Mouse (Mus musculus): ENCODE measurements around the gene Kcna5. TPM values are rescaled to one million over a fixed set of nuclear protein-coding genes. Genes with fewer than 3 reads are reported as not detected.

Gene Kcna5
- polyA plus RNA-seq, 1 experiment from 2014 or later: 2.8 TPM

- H3K4me1 ChIP-seq (replicated peaks; ENCODE audit: control insufficient read depth, insufficient read depth, low read length): no peaks in the 10 kb centered on the region
- no peak overlapping the region for H3K27ac ChIP-seq (ENCODE audit: low read length)
- H3K4me3 ChIP-seq (ENCODE audit: low read length): no peak overlapping the region
- no peak overlapping the region for H3K4me2 ChIP-seq (ENCODE audit: low read depth, low read length)
- 79% methylated on average over 14 of the region's 14 CpGs for WGBS
- no peak overlapping the region for H3K9ac ChIP-seq (ENCODE audit: low read length)
- H3K27me3 ChIP-seq (ENCODE audit: control insufficient read depth, insufficient read depth, low read depth, low read length): no peaks in the 10 kb centered on the region
- no peaks in the 10 kb centered on the region for H3K36me3 ChIP-seq (ENCODE audit: control insufficient read depth, insufficient read depth, low read length)
- no peak for ATAC-seq (ENCODE audit: low read depth)
- H3K9me3 ChIP-seq (ENCODE audit: control insufficient read depth, low read length): no peaks in the 10 kb centered on the region
Measured at GRCm38 (mm10) chr6:126568046-126568830, 33.0 kb upstream of the Kcna5 start.

GRCm38 (mm10) chr6:126567326-126567725 is 32.1 kb upstream of the Kcna5 start:
- ATAC-seq (ENCODE audit: low read depth): no peak
- Histone ChIP-seq H3K36me3 (ENCODE audit: control insufficient read depth, insufficient read depth, low read length) (no peaks in the 10 kb centered on the region), H3K27me3 (ENCODE audit: control insufficient read depth, insufficient read depth, low read depth, low read length) (no peaks in the 10 kb centered on the region), H3K27ac (ENCODE audit: low read length) (no peak overlapping the region), H3K4me3 (ENCODE audit: low read length) (no peak overlapping the region), H3K9ac (ENCODE audit: low read length) (no peak overlapping the region), H3K9me3 (ENCODE audit: control insufficient read depth, low read length) (no peaks in the 10 kb centered on the region), H3K4me1 (replicated peaks; ENCODE audit: control insufficient read depth, insufficient read depth, low read length) (no peaks in the 10 kb centered on the region), H3K4me2 (ENCODE audit: low read depth, low read length) (no peak overlapping the region)
- WGBS: 88% methylated on average over 9 of the region's 9 CpGs

GRCm38 (mm10) chr6:126564376-126564775 is 29.2 kb upstream of the Kcna5 start:
- Histone ChIP-seq H3K9ac (ENCODE audit: low read length) (no peak overlapping the region), H3K4me1 (replicated peaks; ENCODE audit: control insufficient read depth, insufficient read depth, low read length) (peaks cover 4% of the 10 kb centered on the region; the same call in 1 of the 2 replicates), H3K27me3 (ENCODE audit: control insufficient read depth, insufficient read depth, low read depth, low read length) (no peaks in the 10 kb centered on the region), H3K9me3 (ENCODE audit: control insufficient read depth, low read length) (no peaks in the 10 kb centered on the region), H3K27ac (ENCODE audit: low read length) (no peak overlapping the region), H3K4me3 (ENCODE audit: low read length) (no peak overlapping the region), H3K36me3 (ENCODE audit: control insufficient read depth, insufficient read depth, low read length) (no peaks in the 10 kb centered on the region), H3K4me2 (ENCODE audit: low read depth, low read length) (no peak overlapping the region)
- ATAC-seq (ENCODE audit: low read depth): no peak
- 52% methylated on average over 6 of the region's 6 CpGs for WGBS

- H3K9ac ChIP-seq (ENCODE audit: low read length): no peak overlapping the region
- no peaks in the 10 kb centered on the region for H3K9me3 ChIP-seq (ENCODE audit: control insufficient read depth, low read length)
- H3K27me3 ChIP-seq (ENCODE audit: control insufficient read depth, insufficient read depth, low read depth, low read length): no peaks in the 10 kb centered on the region
- no peak overlapping the region for H3K4me2 ChIP-seq (ENCODE audit: low read depth, low read length)
- ATAC-seq (ENCODE audit: low read depth): no peak
- 17% methylated on average over 7 of the region's 7 CpGs for WGBS
- no peak overlapping the region for H3K4me3 ChIP-seq (ENCODE audit: low read length)
- peaks cover 4% of the 10 kb centered on the region; the same call in 1 of the 2 replicates for H3K4me1 ChIP-seq (replicated peaks; ENCODE audit: control insufficient read depth, insufficient read depth, low read length)
- H3K36me3 ChIP-seq (ENCODE audit: control insufficient read depth, insufficient read depth, low read length): no peaks in the 10 kb centered on the region
- H3K27ac ChIP-seq (ENCODE audit: low read length): no peak overlapping the region
Measured at GRCm38 (mm10) chr6:126563898-126564297, 28.7 kb upstream of the Kcna5 start.

GRCm38 (mm10) chr6:126561702-126562101 is 26.5 kb upstream of the Kcna5 start:
- H3K9me3 ChIP-seq (ENCODE audit: control insufficient read depth, low read length): no peaks in the 10 kb centered on the region
- no peak overlapping the region for H3K27ac ChIP-seq (ENCODE audit: low read length)
- no peak overlapping the region for H3K9ac ChIP-seq (ENCODE audit: low read length)
- 20% methylated on average over 4 of the region's 4 CpGs for WGBS
- no peak overlapping the region for H3K4me3 ChIP-seq (ENCODE audit: low read length)
- H3K4me1 ChIP-seq (replicated peaks; ENCODE audit: control insufficient read depth, insufficient read depth, low read length): peaks cover 4% of the 10 kb centered on the region; the same call in 1 of the 2 replicates
- ATAC-seq (ENCODE audit: low read depth): no peak
- no peaks in the 10 kb centered on the region for H3K27me3 ChIP-seq (ENCODE audit: control insufficient read depth, insufficient read depth, low read depth, low read length)
- no peaks in the 10 kb centered on the region for H3K36me3 ChIP-seq (ENCODE audit: control insufficient read depth, insufficient read depth, low read length)
- no peak overlapping the region for H3K4me2 ChIP-seq (ENCODE audit: low read depth, low read length)

GRCm38 (mm10) chr6:126560696-126561095 is 25.5 kb upstream of the Kcna5 start:
- ATAC-seq (ENCODE audit: low read depth): no peak
- no peaks in the 10 kb centered on the region for H3K9me3 ChIP-seq (ENCODE audit: control insufficient read depth, low read length)
- H3K4me3 ChIP-seq (ENCODE audit: low read length): no peak overlapping the region
- H3K36me3 ChIP-seq (ENCODE audit: control insufficient read depth, insufficient read depth, low read length): no peaks in the 10 kb centered on the region
- WGBS: 94% methylated on average over 1 of the region's 1 CpGs
- no peak overlapping the region for H3K9ac ChIP-seq (ENCODE audit: low read length)
- peaks cover 4% of the 10 kb centered on the region; the same call in 1 of the 2 replicates for H3K4me1 ChIP-seq (replicated peaks; ENCODE audit: control insufficient read depth, insufficient read depth, low read length)
- no peaks in the 10 kb centered on the region for H3K27me3 ChIP-seq (ENCODE audit: control insufficient read depth, insufficient read depth, low read depth, low read length)
- H3K27ac ChIP-seq (ENCODE audit: low read length): no peak overlapping the region
- no peak overlapping the region for H3K4me2 ChIP-seq (ENCODE audit: low read depth, low read length)

GRCm38 (mm10) chr6:126560036-126560435 is 24.8 kb upstream of the Kcna5 start:
- no peaks in the 10 kb centered on the region for H3K9me3 ChIP-seq (ENCODE audit: control insufficient read depth, low read length)
- no peak overlapping the region for H3K4me3 ChIP-seq (ENCODE audit: low read length)
- H3K27ac ChIP-seq (ENCODE audit: low read length): no peak overlapping the region
- no peaks in the 10 kb centered on the region for H3K27me3 ChIP-seq (ENCODE audit: control insufficient read depth, insufficient read depth, low read depth, low read length)
- no peak overlapping the region for H3K4me2 ChIP-seq (ENCODE audit: low read depth, low read length)
- H3K36me3 ChIP-seq (ENCODE audit: control insufficient read depth, insufficient read depth, low read length): no peaks in the 10 kb centered on the region
- H3K9ac ChIP-seq (ENCODE audit: low read length): no peak overlapping the region
- H3K4me1 ChIP-seq (replicated peaks; ENCODE audit: control insufficient read depth, insufficient read depth, low read length): peaks cover 4% of the 10 kb centered on the region; the same call in 1 of the 2 replicates
- WGBS: 41% methylated on average over 8 of the region's 8 CpGs
- no peak for ATAC-seq (ENCODE audit: low read depth)

- Histone ChIP-seq H3K4me3 (ENCODE audit: low read length) (no peak overlapping the region), H3K27ac (ENCODE audit: low read length) (no peak overlapping the region), H3K4me1 (replicated peaks; ENCODE audit: control insufficient read depth, insufficient read depth, low read length) (peaks cover 4% of the 10 kb centered on the region; the same call in 1 of the 2 replicates), H3K27me3 (ENCODE audit: control insufficient read depth, insufficient read depth, low read depth, low read length) (no peaks in the 10 kb centered on the region; the same call in 1 of the 2 replicates), H3K9me3 (ENCODE audit: control insufficient read depth, low read length) (no peaks in the 10 kb centered on the region), H3K9ac (ENCODE audit: low read length) (no peak overlapping the region), H3K4me2 (ENCODE audit: low read depth, low read length) (no peak overlapping the region), H3K36me3 (ENCODE audit: control insufficient read depth, insufficient read depth, low read length) (no peaks in the 10 kb centered on the region)
- WGBS: 40% methylated on average over 3 of the region's 3 CpGs
- no peak for ATAC-seq (ENCODE audit: low read depth)
Measured at GRCm38 (mm10) chr6:126558276-126558675, 23.1 kb upstream of the Kcna5 start.

GRCm38 (mm10) chr6:126553812-126554211 is 18.6 kb upstream of the Kcna5 start:
- 17% methylated on average over 9 of the region's 9 CpGs for WGBS

More at GRCm38 (mm10) chr6:126553812-126554211, 18.6 kb upstream of the Kcna5 start:
- H3K27me3 ChIP-seq (ENCODE audit: control insufficient read depth, insufficient read depth, low read depth, low read length): no peaks in the 10 kb centered on the region; the same call in 1 of the 2 replicates
- no peak overlapping the region for H3K27ac ChIP-seq (ENCODE audit: low read length)
- H3K4me3 ChIP-seq (ENCODE audit: low read length): no peak overlapping the region
- H3K9me3 ChIP-seq (ENCODE audit: control insufficient read depth, low read length): no peaks in the 10 kb centered on the region
- H3K4me2 ChIP-seq (ENCODE audit: low read depth, low read length): no peak overlapping the region
- H3K36me3 ChIP-seq (ENCODE audit: control insufficient read depth, insufficient read depth, low read length): no peaks in the 10 kb centered on the region
- H3K9ac ChIP-seq (ENCODE audit: low read length): no peak overlapping the region
- peak; percentile 17; the same call in 1 of the 2 replicates for ATAC-seq (ENCODE audit: low read depth)
- no peaks in the 10 kb centered on the region for H3K4me1 ChIP-seq (replicated peaks; ENCODE audit: control insufficient read depth, insufficient read depth, low read length)

All from lung, embryonic 16.5 days (tissue).